Mouse (Mus musculus) left cerebral cortex, postnatal 10 days (tissue): ENCODE measurements around the gene Smim15. TPM values are rescaled to one million over a fixed set of nuclear protein-coding genes. Genes with fewer than 3 reads are reported as not detected.

Experiments used
- total RNA-seq, 2 experiments: library from RNA; stranded (reverse); gene quantifications; 2 replicates each; pipeline ENCODE4 v1.2.3; 2021

The Smim15 gene
- total RNA-seq, 2 experiments from 2014 or later: 34.3 to 35.6 TPM

Other genes with a start within 250 kb of the Smim15 start
- gene Ndufaf2, start 114.2 kb downstream of the Smim15 start, total RNA-seq: 10 to 100 TPM; 23.5 to 24.7 TPM
- 10 to 100 TPM; 27.3 to 29.9 TPM for gene Ercc8, start 114.3 kb downstream of the Smim15 start, total RNA-seq
- 1 to 10 TPM; 4.6 to 5.9 TPM for gene Elovl7, start 170.0 kb downstream of the Smim15 start, total RNA-seq